Mouse (Mus musculus): ENCODE results near the gene Zfp668. TPM values are rescaled to one million over a fixed set of nuclear protein-coding genes. Genes with fewer than 3 reads are reported as not detected.
A peak's percentile ranks its signal among the peaks of the same experiment; 100 is the strongest.
"Not testable (repeated sequence)": the region's sequence is repeated elsewhere in the genome, so short reads cannot be mapped to it uniquely, and the experiment has no call there.

Gene Zfp668
- polyA plus RNA-seq, 1 experiment, result 10.9 TPM

- WGBS, result 78% methylated on average over 4 of the region's 4 CpGs
- Histone ChIP-seq H3K4me1 (ENCODE audit: control insufficient read depth, insufficient read depth, low read length) (peaks cover 16% of the 10 kb centered on the region; the same call in 1 of the 2 replicates), H3K27ac (ENCODE audit: insufficient read depth, low read length) (peak overlapping the region; percentile 59)
- not testable (repeated sequence) for H3K4me3 ChIP-seq (replicated peaks; ENCODE audit: insufficient read depth, low read depth, low read length); DNase-seq; H3K27me3 ChIP-seq (ENCODE audit: control insufficient read depth, insufficient read depth, low read length)
- 0 out of 2 replicates have a peak, but pooled peaks have one; percentile 17 for TF ChIP-seq CTCF (IDR thresholded peaks at IDR 0.05; ENCODE audit: borderline replicate concordance, insufficient read depth, low read depth, low read length)
These were observed 38.8 kb downstream of the Zfp668 start for GRCm38 (mm10) chr7:127837878-127838277.

- Histone ChIP-seq H3K4me3 (replicated peaks; ENCODE audit: insufficient read depth, low read depth, low read length) (no peak overlapping the region), H3K27ac (ENCODE audit: insufficient read depth, low read length) (peak overlapping the region; percentile 59), H3K27me3 (ENCODE audit: control insufficient read depth, insufficient read depth, low read length) (no peaks in the 10 kb centered on the region), H3K4me1 (ENCODE audit: control insufficient read depth, insufficient read depth, low read length) (peaks cover 16% of the 10 kb centered on the region; the same call in 1 of the 2 replicates)
- TF ChIP-seq POLR2A (IDR thresholded peaks at IDR 0.05; ENCODE audit: borderline replicate concordance, insufficient read depth, low read length) (peak; percentile 33; the same call in 1 of the 2 replicates), CTCF (IDR thresholded peaks at IDR 0.05; ENCODE audit: borderline replicate concordance, insufficient read depth, low read depth, low read length) (no peak)
- 17% methylated on average over 5 of the region's 5 CpGs for WGBS
- peak; percentile 62 to 80 for DNase-seq
These were observed 39.2 kb downstream of the Zfp668 start for GRCm38 (mm10) chr7:127837473-127837872.

GRCm38 (mm10) chr7:127835550-127835949, 41.1 kb downstream of the Zfp668 start:
- 69% methylated on average over 2 of the region's 2 CpGs for WGBS
- TF ChIP-seq CTCF (IDR thresholded peaks at IDR 0.05; ENCODE audit: borderline replicate concordance, insufficient read depth, low read depth, low read length) (no peak), POLR2A (IDR thresholded peaks at IDR 0.05; ENCODE audit: borderline replicate concordance, insufficient read depth, low read length) (no peak)
- Histone ChIP-seq H3K4me1 (ENCODE audit: control insufficient read depth, insufficient read depth, low read length) (peaks cover 16% of the 10 kb centered on the region; the same call in 1 of the 2 replicates), H3K27me3 (ENCODE audit: control insufficient read depth, insufficient read depth, low read length) (no peaks in the 10 kb centered on the region), H3K27ac (ENCODE audit: insufficient read depth, low read length) (no peak overlapping the region; the same call in 1 of the 2 replicates), H3K4me3 (replicated peaks; ENCODE audit: insufficient read depth, low read depth, low read length) (no peak overlapping the region)
- no peak for DNase-seq

- peak; percentile 27; the same call in 1 of the 2 replicates for TF ChIP-seq POLR2A (IDR thresholded peaks at IDR 0.05; ENCODE audit: borderline replicate concordance, insufficient read depth, low read length)
- TF ChIP-seq CTCF (IDR thresholded peaks at IDR 0.05; ENCODE audit: borderline replicate concordance, insufficient read depth, low read depth, low read length), result no peak
- Histone ChIP-seq H3K27ac (ENCODE audit: insufficient read depth, low read length) (peak within 1 kb of the TSS; percentile 89), H3K4me3 (replicated peaks; ENCODE audit: insufficient read depth, low read depth, low read length) (peak within 1 kb of the TSS; percentile 94), H3K4me1 (ENCODE audit: control insufficient read depth, insufficient read depth, low read length) (peaks cover 17% of the 10 kb centered on the region), H3K27me3 (ENCODE audit: control insufficient read depth, insufficient read depth, low read length) (no peaks in the 10 kb centered on the region)
- WGBS, result 2% methylated on average over 35 of the region's 38 CpGs
- peak; percentile 83 to 87 for DNase-seq
These were observed 52.3 kb downstream of the Zfp668 start, which contains the start of the genes Stx4a and Stx1b for GRCm38 (mm10) chr7:127824176-127824871. Stx4a (plus strand) TSS chr7:127824294. Stx1b (minus strand) TSS chr7:127824549.

GRCm38 (mm10) chr7:127823236-127824171, 53.1 kb downstream of the Zfp668 start:
- Histone ChIP-seq H3K4me1 (ENCODE audit: control insufficient read depth, insufficient read depth, low read length) (peaks cover 19% of the 10 kb centered on the region), H3K4me3 (replicated peaks; ENCODE audit: insufficient read depth, low read depth, low read length) (peak overlapping the region; percentile 94), H3K27me3 (ENCODE audit: control insufficient read depth, insufficient read depth, low read length) (no peaks in the 10 kb centered on the region), H3K27ac (ENCODE audit: insufficient read depth, low read length) (peak overlapping the region; percentile 89)
- WGBS, result 6% methylated on average over 11 of the region's 11 CpGs
- peak; percentile 69 to 73 for DNase-seq
- TF ChIP-seq POLR2A (IDR thresholded peaks at IDR 0.05; ENCODE audit: borderline replicate concordance, insufficient read depth, low read length) (peak; percentile 31; the same call in 1 of the 2 replicates), CTCF (IDR thresholded peaks at IDR 0.05; ENCODE audit: borderline replicate concordance, insufficient read depth, low read depth, low read length) (peak; percentile 32; the same call in 1 of the 2 replicates)

GRCm38 (mm10) chr7:127822494-127822893, 54.1 kb downstream of the Zfp668 start:
- peak overlapping the region; percentile 94 for H3K4me3 ChIP-seq (replicated peaks; ENCODE audit: insufficient read depth, low read depth, low read length)
- WGBS, result 46% methylated on average over 3 of the region's 3 CpGs
- no peak for DNase-seq
- no peaks in the 10 kb centered on the region for H3K27me3 ChIP-seq (ENCODE audit: control insufficient read depth, insufficient read depth, low read length)
- peaks cover 24% of the 10 kb centered on the region for H3K4me1 ChIP-seq (ENCODE audit: control insufficient read depth, insufficient read depth, low read length)
- TF ChIP-seq CTCF (IDR thresholded peaks at IDR 0.05; ENCODE audit: borderline replicate concordance, insufficient read depth, low read depth, low read length) (no peak), POLR2A (IDR thresholded peaks at IDR 0.05; ENCODE audit: borderline replicate concordance, insufficient read depth, low read length) (no peak)
- H3K27ac ChIP-seq (ENCODE audit: insufficient read depth, low read length), result peak overlapping the region; percentile 89; the same call in 1 of the 2 replicates

- WGBS, result 37% methylated on average over 13 of the region's 13 CpGs
- Histone ChIP-seq H3K4me3 (replicated peaks; ENCODE audit: insufficient read depth, low read depth, low read length) (peak overlapping the region; percentile 40), H3K27ac (ENCODE audit: insufficient read depth, low read length) (no peak overlapping the region), H3K4me1 (ENCODE audit: control insufficient read depth, insufficient read depth, low read length) (peaks cover 36% of the 10 kb centered on the region), H3K27me3 (ENCODE audit: control insufficient read depth, insufficient read depth, low read length) (no peaks in the 10 kb centered on the region)
- TF ChIP-seq POLR2A (IDR thresholded peaks at IDR 0.05; ENCODE audit: borderline replicate concordance, insufficient read depth, low read length) (no peak), CTCF (IDR thresholded peaks at IDR 0.05; ENCODE audit: borderline replicate concordance, insufficient read depth, low read depth, low read length) (no peak)
- no peak for DNase-seq
These were observed 55.7 kb downstream of the Zfp668 start for GRCm38 (mm10) chr7:127820836-127821509.
